10 mouse cellular contexts compared by ENCODE assay signal in the genomic region with DNA sequence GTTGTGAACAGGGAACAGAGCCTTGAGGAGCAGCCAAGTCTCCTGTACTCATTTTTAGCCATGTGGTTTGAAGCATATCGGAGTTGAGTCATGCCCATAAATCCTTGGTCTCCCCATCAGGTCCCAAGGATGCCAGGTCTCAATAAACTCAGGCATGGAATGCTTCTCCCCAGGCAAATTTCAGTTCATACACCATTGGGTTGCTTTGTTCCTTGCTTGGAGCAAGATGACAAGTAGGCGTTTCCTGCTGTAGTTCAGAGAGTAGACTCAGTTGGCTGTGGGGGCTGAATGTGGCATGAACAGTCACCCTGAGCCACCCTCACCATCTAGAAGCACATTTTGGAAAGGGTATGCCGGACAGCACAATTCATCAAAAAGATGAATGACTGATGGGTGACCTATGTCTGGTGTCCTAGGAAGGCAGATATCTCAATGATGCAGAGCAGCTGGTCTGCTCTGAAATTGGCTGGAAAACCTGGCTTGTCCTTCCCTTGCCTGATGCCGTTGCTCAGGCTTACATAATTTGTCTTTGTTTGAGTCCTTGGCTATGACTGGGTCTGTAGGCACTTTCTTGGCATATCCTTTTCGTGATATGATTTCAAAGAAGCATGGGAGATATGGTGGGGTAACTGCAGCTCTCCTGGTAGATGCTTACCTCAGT.
DNase-seq lines count a peak whose midpoint lies in the region; ATAC-seq and TF ChIP-seq lines count a peak whose summit lies in the region.
"Had no signal": no experiment of that assay in that cellular context is flagged by ENCODE, and none has a peak within 500 bp of the region (broad histone marks: within the 10 kb centered on the region; RNA-seq: fewer than 3 reads in every experiment).

No protein-coding gene starts in this region.

- ATAC-seq in forebrain, postnatal 0 days: peak; percentile 51; the same call in 1 of the 2 replicates
- no peak for ATAC-seq in forebrain, embryonic 13.5 days
- no peak for ATAC-seq in neural tube, embryonic 15.5 days (ENCODE audit: low FRiP score)
- ATAC-seq in liver, embryonic 12.5 days: no peak

- H3K9me3 ChIP-seq in forebrain, postnatal 0 days (ENCODE audit: low read length): no peaks in the 10 kb centered on the region
- H3K9me3 ChIP-seq in forebrain, embryonic 13.5 days (replicated peaks): no peaks in the 10 kb centered on the region
- no peaks in the 10 kb centered on the region for H3K9me3 ChIP-seq in neural tube, embryonic 15.5 days (replicated peaks)
- no peaks in the 10 kb centered on the region for H3K9me3 ChIP-seq in liver, embryonic 12.5 days (replicated peaks)

- H3K9ac ChIP-seq in forebrain, postnatal 0 days: no peak overlapping the region
- H3K9ac ChIP-seq in forebrain, embryonic 13.5 days: no peak overlapping the region
- H3K9ac ChIP-seq in neural tube, embryonic 15.5 days (replicated peaks): no peak overlapping the region
- H3K9ac ChIP-seq in liver, embryonic 12.5 days: no peak overlapping the region

- H3K27me3 ChIP-seq in forebrain, postnatal 0 days (ENCODE audit: insufficient read depth, low read length): no peaks in the 10 kb centered on the region; the same call in 1 of the 2 replicates
- H3K27me3 ChIP-seq in forebrain, embryonic 13.5 days: peaks cover 58% of the 10 kb centered on the region
- H3K27me3 ChIP-seq in neural tube, embryonic 15.5 days (replicated peaks): 0 out of 2 replicates have a peak, but pooled peaks cover 7% of the 10 kb centered on the region
- 0 out of 2 replicates have a peak, but pooled peaks cover 3% of the 10 kb centered on the region for H3K27me3 ChIP-seq in liver, embryonic 12.5 days (replicated peaks)
- H3K27me3 ChIP-seq: CH12.LX had no signal

- H3K4me1 ChIP-seq in forebrain, postnatal 0 days (ENCODE audit: insufficient read depth): peaks cover 8% of the 10 kb centered on the region; the same call in 1 of the 2 replicates
- H3K4me1 ChIP-seq in forebrain, embryonic 13.5 days: peaks cover 30% of the 10 kb centered on the region
- peaks cover 22% of the 10 kb centered on the region for H3K4me1 ChIP-seq in neural tube, embryonic 15.5 days
- peaks cover 10% of the 10 kb centered on the region; the same call in 1 of the 2 replicates for H3K4me1 ChIP-seq in liver, embryonic 12.5 days

- DNase-seq in forebrain, postnatal 0 days: peak; percentile 38
- DNase-seq in neural tube, embryonic 10.5 days (ENCODE audit: extremely low spot score, low spot score): peak; percentile 22
- DNase-seq in layer of hippocampus, postnatal 25 days (ENCODE audit: extremely low spot score in 1 of 2, low spot score in 1 of 2): peak; percentile 5 to 25
- peak; percentile 19 to 60 for DNase-seq in lung, postnatal 4 days
- no peak for DNase-seq in gastrocnemius, postnatal 36 days
- DNase-seq: gastrocnemius, postnatal 14 days had no signal

- TF ChIP-seq CTCF in forebrain, postnatal 0 days (IDR thresholded peaks at IDR 0.05; ENCODE audit: low read depth): no peak

- H3K36me3 ChIP-seq in forebrain, postnatal 0 days (ENCODE audit: insufficient read depth): no peaks in the 10 kb centered on the region
- H3K36me3 ChIP-seq in forebrain, embryonic 13.5 days (ENCODE audit: poor library complexity, severe bottlenecking): no peaks in the 10 kb centered on the region
- H3K36me3 ChIP-seq in neural tube, embryonic 15.5 days: no peaks in the 10 kb centered on the region
- no peaks in the 10 kb centered on the region for H3K36me3 ChIP-seq in liver, embryonic 12.5 days

- H3K4me3 ChIP-seq in forebrain, postnatal 0 days (ENCODE audit: low read depth, low read length): no peak overlapping the region
- H3K4me3 ChIP-seq in forebrain, embryonic 13.5 days: no peak overlapping the region
- no peak overlapping the region for H3K4me3 ChIP-seq in neural tube, embryonic 15.5 days (replicated peaks)
- no peak overlapping the region for H3K4me3 ChIP-seq in liver, embryonic 12.5 days

- intact Hi-C loops in gastrocnemius, postnatal 36 days (cut with DNase I): loop anchor here (10.0 kb wide), 1 partner anchor 450 kb away; no protein-coding TSS in a partner anchor

- no peak overlapping the region for H3K4me2 ChIP-seq in forebrain, postnatal 0 days (ENCODE audit: low read depth)
- no peak overlapping the region for H3K4me2 ChIP-seq in forebrain, embryonic 13.5 days
- no peak overlapping the region for H3K4me2 ChIP-seq in neural tube, embryonic 15.5 days
- no peak overlapping the region for H3K4me2 ChIP-seq in liver, embryonic 12.5 days

- H3K27ac ChIP-seq in forebrain, postnatal 0 days (ENCODE audit: low read depth, low read length): no peak overlapping the region
- H3K27ac ChIP-seq in forebrain, embryonic 13.5 days: no peak overlapping the region
- no peak overlapping the region for H3K27ac ChIP-seq in neural tube, embryonic 15.5 days (replicated peaks)
- H3K27ac ChIP-seq in liver, embryonic 12.5 days: no peak overlapping the region

- 66% methylated on average over 5 of the region's 5 CpGs for WGBS in forebrain, postnatal 0 days
- 90% methylated on average over 5 of the region's 5 CpGs for WGBS in forebrain, embryonic 13.5 days
- WGBS in neural tube, embryonic 15.5 days: 70% methylated on average over 5 of the region's 5 CpGs
- 61% methylated on average over 5 of the region's 5 CpGs for WGBS in liver, embryonic 12.5 days (ENCODE audit: insufficient replicate concordance)

Comparison
In these comparisons a context has a peak if more than half of its experiments do, and no peak if none do; other contexts are left out.
1. DNase-seq: peak in forebrain, postnatal 0 days (single experiment), neural tube, embryonic 10.5 days (single experiment), layer of hippocampus, postnatal 25 days (2 of 2) and lung, postnatal 4 days (2 of 2); none in gastrocnemius, postnatal 36 days (0 of 2).